Mouse (Mus musculus) thymus, adult 2 months (tissue): ENCODE data around the gene Tfrc.

ENCODE experiments used
- CTCF ChIP-seq: fragments of 200-500 bp; IDR thresholded peaks from 2 replicates; pipeline ENCODE4 v1.5.1; 2012; ENCODE audit warnings: mild to moderate bottlenecking, control low read depth, low read length, moderate library complexity, borderline replicate concordance; ENCODE audit not compliant: control insufficient read depth, poor library complexity, insufficient read depth; ENCODE audit errors: extremely low read depth
- POLR2A ChIP-seq: fragments of 200-500 bp; IDR thresholded peaks from 2 replicates; pipeline ENCODE4 v1.6.1; 2012; ENCODE audit warnings: mild to moderate bottlenecking, low read length, control low read depth, moderate library complexity; ENCODE audit not compliant: control insufficient read depth, poor library complexity, insufficient read depth; ENCODE audit errors: extremely low read depth

DNA sequence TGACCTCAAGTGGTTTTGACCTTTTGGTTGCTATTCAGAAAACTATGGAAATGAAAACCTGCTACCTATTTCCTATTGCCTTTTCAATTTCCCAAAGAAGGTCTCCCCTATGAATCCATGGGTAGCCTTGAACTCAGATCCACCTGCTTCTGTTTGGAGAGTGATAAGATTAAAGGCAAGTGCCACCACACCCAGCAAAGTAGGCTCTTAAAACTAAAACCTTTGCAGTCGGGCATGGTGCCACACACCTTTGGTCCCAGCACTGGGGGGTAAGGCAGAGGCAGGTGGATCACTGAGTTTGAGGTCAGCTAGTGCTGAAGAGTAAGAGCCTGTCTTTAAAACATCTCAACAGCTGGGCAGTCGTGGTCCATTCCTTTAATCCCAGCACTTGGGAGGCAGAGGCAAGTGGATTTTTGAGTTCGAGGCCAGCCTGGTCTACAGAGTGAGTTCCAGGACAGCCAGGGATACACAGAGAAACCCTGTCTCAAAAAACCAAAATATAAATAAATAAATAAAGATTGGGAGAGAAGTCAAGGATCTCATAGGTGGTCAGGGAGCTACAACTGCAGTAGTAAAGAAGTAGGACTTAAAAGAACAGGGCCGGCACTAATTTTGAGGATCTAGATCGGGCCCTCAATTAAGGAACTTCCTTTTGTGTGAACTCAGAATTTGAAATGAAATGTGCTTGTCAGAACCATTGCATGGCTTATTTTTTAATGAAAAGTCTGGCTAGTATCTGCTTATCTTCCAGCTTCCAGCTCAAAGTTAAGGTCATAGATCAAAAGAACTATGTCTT is 1.9 kb downstream of the Tfrc start:
- no peak for TF ChIP-seq CTCF
- TF ChIP-seq POLR2A, result no peak
